Mouse (Mus musculus): ENCODE data around the gene Ift80. TPM values are rescaled to one million over a fixed set of nuclear protein-coding genes. Genes with fewer than 3 reads are reported as not detected.
A peak's percentile ranks its signal among the peaks of the same experiment; 100 is the strongest.
"Not testable (repeated sequence)": the region's sequence is repeated elsewhere in the genome, so short reads cannot be mapped to it uniquely, and the experiment has no call there.

The Ift80 gene
- polyA plus RNA-seq, 1 experiment from 2014 or later: 15.9 TPM

DNA sequence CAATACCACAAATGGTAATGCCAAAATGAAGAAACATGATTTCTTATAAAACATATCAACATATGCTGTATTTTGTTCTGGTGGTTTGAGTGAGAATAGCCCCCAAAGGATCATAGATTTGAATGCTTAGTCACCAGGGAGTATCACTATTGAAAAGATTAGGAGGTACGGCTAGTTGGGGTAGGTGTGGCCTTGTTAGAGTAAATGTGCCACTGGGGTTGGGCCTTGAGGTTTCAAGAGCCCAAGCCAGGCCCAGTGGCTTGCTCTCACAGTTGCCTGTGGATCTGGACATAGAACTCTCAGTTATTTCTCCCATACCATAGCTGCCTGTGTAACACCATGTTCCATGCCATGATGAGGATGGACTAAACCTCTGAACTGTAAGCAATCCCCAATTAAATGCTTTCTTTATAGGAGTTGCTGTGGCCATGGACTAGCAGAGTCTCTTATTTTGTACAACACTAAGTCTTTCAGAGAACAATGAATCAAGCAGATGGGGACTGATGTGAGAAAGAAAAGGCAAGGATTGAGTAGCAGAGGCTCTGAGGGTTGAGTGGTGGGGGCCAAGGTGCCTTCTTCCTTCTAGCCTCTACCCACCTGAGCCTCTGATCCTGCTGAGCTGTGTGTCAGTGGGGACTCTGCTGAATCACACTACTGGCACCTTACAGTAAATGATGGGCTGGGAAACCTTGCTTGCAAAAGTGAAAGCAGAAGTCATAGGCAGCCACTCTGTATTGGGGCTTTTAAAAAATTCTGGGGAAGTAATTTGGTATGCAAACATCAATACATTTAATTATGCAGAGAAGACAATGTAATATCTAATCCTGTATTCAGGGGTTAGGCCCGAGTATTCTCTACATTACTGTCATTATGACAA lies 99.2 kb downstream of the Ift80 start:
- no peak overlapping the region for H3K27ac ChIP-seq
- no peak for ATAC-seq (ENCODE audit: low FRiP score)
- H3K27me3 ChIP-seq: no peaks in the 10 kb centered on the region
- no peak overlapping the region for H3K4me2 ChIP-seq (replicated peaks)
- H3K9ac ChIP-seq: no peak overlapping the region
- no peak overlapping the region for H3K4me3 ChIP-seq
- H3K4me1 ChIP-seq: no peaks in the 10 kb centered on the region
- WGBS: 73% methylated on average over 2 of the region's 2 CpGs
- H3K36me3 ChIP-seq: no peaks in the 10 kb centered on the region
- H3K9me3 ChIP-seq (replicated peaks): no peaks in the 10 kb centered on the region

DNA sequence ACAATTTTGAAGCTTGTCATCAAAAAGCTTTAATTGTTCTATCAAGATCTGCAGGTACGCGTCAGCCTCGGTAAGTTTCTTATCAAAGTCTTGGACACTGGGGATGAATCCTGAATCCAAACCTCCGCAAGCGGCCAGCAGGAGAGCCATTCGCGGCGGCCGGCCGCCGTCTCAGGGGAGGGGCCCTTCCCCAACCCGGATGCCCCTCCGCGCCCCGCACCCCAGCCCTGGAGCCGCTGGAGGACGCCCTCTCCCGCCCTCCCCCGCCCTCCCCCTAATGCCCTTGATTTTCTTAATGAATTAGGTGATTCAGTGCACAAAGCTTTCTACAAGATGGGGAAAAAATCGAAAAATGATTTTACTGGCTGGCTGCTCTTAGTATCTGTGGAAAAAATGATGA lies 101.7 kb downstream of the Ift80 start:
- not testable (repeated sequence) for H3K4me1 ChIP-seq; H3K4me3 ChIP-seq; H3K36me3 ChIP-seq; H3K27ac ChIP-seq; H3K4me2 ChIP-seq (replicated peaks); ATAC-seq (ENCODE audit: low FRiP score); H3K9ac ChIP-seq; H3K27me3 ChIP-seq; H3K9me3 ChIP-seq (replicated peaks)
- 90% methylated on average over 20 of the region's 20 CpGs for WGBS

DNA sequence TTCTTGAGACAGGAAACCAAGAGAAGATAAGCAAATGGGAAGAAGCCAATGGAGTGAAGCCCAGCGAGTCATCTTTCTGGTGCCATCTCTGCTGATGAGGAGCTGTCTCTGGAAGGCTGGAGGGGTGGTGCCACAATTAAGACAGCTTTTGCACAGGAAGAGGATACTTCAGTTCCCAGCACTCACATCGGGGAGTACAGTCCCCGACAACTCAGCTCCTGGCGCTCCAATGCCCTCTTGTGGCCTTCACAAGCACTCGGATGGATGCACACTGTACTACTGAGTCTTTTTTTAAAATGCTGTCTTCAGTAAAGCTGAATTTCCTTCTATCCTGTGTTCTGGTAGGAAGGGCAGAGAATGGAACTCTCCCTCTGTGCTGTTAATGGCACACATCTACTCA lies 107.2 kb downstream of the Ift80 start:
- WGBS: 90% methylated on average over 5 of the region's 5 CpGs
- no peak overlapping the region for H3K4me3 ChIP-seq
- no peaks in the 10 kb centered on the region for H3K4me1 ChIP-seq
- H3K9me3 ChIP-seq (replicated peaks): no peaks in the 10 kb centered on the region
- H3K4me2 ChIP-seq (replicated peaks): no peak overlapping the region
- H3K27ac ChIP-seq: no peak overlapping the region
- ATAC-seq (ENCODE audit: low FRiP score): no peak
- 0 out of 2 replicates have a peak, but pooled peaks cover 3% of the 10 kb centered on the region for H3K36me3 ChIP-seq
- no peak overlapping the region for H3K9ac ChIP-seq
- H3K27me3 ChIP-seq: no peaks in the 10 kb centered on the region

DNA sequence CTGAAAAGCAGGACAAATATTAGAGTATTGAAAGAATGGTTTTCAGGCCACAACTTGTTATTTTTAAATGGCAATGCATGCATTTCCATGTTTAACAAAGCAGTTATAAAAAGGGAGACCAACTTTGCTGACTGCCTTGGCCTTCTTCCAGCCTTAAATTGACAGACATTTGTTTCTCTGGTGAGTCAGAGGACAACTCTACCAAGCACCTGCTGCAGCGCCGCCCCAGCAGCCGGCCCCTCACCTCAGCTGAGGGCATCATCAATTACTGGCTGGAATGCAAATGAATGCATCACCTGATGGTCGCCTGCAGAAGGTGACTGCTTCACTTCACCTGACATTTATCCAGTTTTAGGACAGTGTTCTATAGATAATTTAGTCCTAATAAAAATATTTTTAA lies 108.9 kb downstream of the Ift80 start:
- Histone ChIP-seq H3K9ac (no peak overlapping the region), H3K4me3 (no peak overlapping the region), H3K27ac (no peak overlapping the region), H3K36me3 (0 out of 2 replicates have a peak, but pooled peaks cover 3% of the 10 kb centered on the region), H3K27me3 (no peaks in the 10 kb centered on the region), H3K4me1 (no peaks in the 10 kb centered on the region), H3K4me2 (replicated peaks) (no peak overlapping the region), H3K9me3 (replicated peaks) (no peaks in the 10 kb centered on the region)
- WGBS: 77% methylated on average over 4 of the region's 4 CpGs
- no peak for ATAC-seq (ENCODE audit: low FRiP score)

DNA sequence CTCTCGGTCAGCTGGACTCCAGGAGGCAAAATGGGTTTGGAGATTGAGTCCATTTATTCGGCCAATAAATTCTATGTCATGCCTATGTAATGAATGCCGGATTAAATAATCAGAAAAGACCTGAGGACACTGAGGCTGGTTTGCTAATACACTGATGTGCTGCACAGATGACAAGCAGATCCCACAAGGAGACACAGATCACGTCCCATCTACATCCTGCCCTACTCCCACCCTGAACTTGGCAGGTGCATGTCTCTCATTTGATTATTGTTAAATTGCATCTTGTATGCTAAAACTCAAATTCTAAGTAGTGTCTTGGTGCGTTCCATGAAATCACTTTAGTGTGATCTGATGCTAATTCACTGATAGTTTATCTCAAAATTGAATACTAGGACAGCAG lies 117.5 kb downstream of the Ift80 start:
- peak; percentile 68 for ATAC-seq (ENCODE audit: low FRiP score)
- WGBS: 84% methylated on average over 5 of the region's 5 CpGs
- Histone ChIP-seq H3K4me2 (replicated peaks) (no peak overlapping the region), H3K4me3 (no peak overlapping the region), H3K4me1 (no peaks in the 10 kb centered on the region), H3K27me3 (no peaks in the 10 kb centered on the region), H3K9ac (no peak overlapping the region), H3K27ac (no peak overlapping the region), H3K36me3 (no peaks in the 10 kb centered on the region), H3K9me3 (replicated peaks) (no peaks in the 10 kb centered on the region)

DNA sequence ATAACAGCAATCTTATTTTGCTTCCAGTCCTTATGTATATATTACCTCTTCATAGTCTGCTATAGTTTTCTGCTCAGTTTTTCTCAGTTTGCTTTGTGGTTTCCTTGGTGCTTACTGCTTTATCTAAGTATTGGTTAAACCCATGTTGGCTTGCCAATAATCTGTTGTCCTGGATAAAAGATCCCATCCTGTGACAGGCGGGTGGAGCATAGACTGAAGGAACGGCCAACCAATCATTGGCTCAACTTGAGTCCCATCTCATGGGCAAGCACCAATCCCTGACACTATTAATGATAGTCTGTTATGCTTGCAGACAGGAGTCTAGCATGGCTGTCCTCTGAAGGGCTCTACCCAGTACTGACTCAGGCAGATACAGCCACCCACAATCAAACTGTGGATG lies 130.3 kb downstream of the Ift80 start:
- H3K36me3 ChIP-seq: no peaks in the 10 kb centered on the region
- WGBS: 90% methylated on average over 2 of the region's 2 CpGs
- no peak for ATAC-seq (ENCODE audit: low FRiP score)
- H3K9ac ChIP-seq: no peak overlapping the region
- H3K27ac ChIP-seq: no peak overlapping the region
- H3K9me3 ChIP-seq (replicated peaks): no peaks in the 10 kb centered on the region
- H3K27me3 ChIP-seq: peaks cover 14% of the 10 kb centered on the region
- H3K4me3 ChIP-seq: no peak overlapping the region
- H3K4me2 ChIP-seq (replicated peaks): no peak overlapping the region
- H3K4me1 ChIP-seq: peaks cover 8% of the 10 kb centered on the region

DNA sequence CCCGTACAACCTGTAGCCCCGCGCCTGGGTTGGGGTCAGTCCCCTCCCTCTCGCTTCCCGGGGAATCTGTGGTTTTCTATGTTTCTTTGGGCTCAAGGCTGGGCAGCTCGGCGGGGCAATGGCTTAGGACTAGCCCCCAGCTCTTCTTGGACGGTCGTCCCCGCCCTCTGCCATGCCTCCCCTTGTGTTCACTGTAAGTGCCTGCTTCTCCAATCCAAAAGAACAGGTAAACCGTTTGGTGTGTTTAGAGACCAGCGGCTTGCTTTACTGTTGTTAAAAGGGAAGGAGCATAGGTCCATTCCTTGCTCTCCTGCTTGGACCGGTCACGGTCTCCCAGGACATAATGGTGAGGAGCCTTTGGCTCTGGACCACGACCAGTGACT lies 133.8 kb downstream of the Ift80 start:
- H3K27me3 ChIP-seq: peaks cover 25% of the 10 kb centered on the region
- H3K4me3 ChIP-seq: peak overlapping the region; percentile 78
- peak; percentile 1; the same call in 1 of the 2 replicates for ATAC-seq (ENCODE audit: low FRiP score)
- H3K4me1 ChIP-seq: peaks cover 12% of the 10 kb centered on the region
- H3K36me3 ChIP-seq: no peaks in the 10 kb centered on the region
- no peak overlapping the region for H3K27ac ChIP-seq
- H3K9me3 ChIP-seq (replicated peaks): no peaks in the 10 kb centered on the region
- peak overlapping the region; percentile 99 for H3K4me2 ChIP-seq (replicated peaks)
- peak overlapping the region; percentile 73; the same call in 1 of the 2 replicates for H3K9ac ChIP-seq
- 4% methylated on average over 15 of the region's 15 CpGs for WGBS

DNA sequence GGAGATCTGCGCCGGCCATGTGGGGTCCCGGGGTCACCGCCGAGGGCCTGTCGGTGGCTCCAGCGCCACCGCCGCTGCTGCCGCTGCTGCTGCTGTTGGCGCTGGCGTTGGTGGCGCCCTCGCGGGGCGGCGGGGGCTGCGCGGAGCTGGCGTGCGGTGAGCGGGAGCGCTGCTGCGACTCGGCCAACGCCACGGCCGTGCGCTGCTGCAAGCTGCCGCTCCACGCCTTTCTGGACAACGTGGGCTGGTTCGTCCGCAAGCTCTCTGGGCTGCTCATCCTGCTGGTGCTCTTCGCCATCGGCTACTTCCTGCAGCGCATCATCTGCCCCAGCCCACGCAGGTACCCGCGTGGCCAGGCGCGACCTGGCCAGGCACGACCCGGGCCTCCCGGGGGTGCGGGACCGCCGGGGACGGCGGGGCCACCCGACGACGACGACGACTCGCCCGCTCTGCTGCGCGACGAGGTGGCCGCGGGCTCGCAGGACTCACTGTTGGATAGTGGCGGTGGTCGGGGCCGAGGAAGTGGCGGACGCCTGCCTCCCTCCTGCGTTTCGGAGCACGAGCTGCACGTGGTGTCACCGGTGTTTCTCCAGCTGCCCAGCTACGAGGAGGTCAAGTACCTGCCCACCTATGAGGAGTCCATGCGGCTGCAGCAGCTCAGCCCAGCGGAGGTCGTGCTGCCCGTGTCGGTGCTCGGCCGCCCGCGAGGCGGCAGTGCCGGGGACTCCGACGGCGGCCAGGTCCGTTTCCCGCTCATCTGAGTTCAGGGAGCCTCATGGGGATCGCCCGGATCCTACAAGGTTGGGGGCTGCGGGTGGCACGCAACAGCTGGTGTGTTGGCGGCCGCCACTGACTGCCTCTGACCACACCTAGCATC lies 134.4 kb downstream of the Ift80 start:
- peak overlapping the region; percentile 78 for H3K4me3 ChIP-seq
- peak overlapping the region; percentile 73 for H3K9ac ChIP-seq
- WGBS: under 1% methylated on average over 84 of the region's 96 CpGs
- H3K9me3 ChIP-seq (replicated peaks): no peaks in the 10 kb centered on the region
- no peaks in the 10 kb centered on the region for H3K36me3 ChIP-seq
- H3K27ac ChIP-seq: peak overlapping the region; percentile 76
- peaks cover 25% of the 10 kb centered on the region for H3K27me3 ChIP-seq
- peak; percentile 84 for ATAC-seq (ENCODE audit: low FRiP score)
- peaks cover 12% of the 10 kb centered on the region for H3K4me1 ChIP-seq
- peak overlapping the region; percentile 99 for H3K4me2 ChIP-seq (replicated peaks)

DNA sequence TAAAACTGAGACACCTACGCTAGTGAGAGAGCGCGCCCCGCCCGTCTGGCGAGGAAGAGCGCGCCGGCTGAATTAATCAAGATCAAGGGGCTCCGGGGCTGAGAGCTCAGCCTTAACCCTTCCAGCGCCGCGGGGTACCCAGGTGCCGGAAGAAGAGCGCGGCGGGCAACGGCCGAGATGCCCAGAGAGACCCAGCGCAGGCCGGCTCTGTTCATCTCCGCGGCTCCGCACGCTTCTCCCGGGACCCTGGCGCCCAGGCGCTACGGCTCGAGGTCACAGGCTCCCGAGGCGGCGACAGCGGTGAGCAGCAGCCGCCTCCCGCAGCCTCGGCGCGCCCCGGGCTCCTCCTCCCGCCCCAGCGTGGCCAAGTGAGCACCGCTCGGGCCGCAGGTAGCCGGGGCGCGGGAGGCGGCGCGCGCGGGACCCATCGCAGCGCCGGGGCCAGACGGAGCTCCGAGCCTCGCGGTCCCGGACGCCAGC lies 135.1 kb downstream of the Ift80 start, which contains the start of gene 1110032F04Rik:
1110032F04Rik (plus strand) TSS at position 376 of the 480 bp plus-strand sequence.
- peaks cover 12% of the 10 kb centered on the region for H3K4me1 ChIP-seq
- H3K4me2 ChIP-seq (replicated peaks): peak within 1 kb of the TSS; percentile 99
- WGBS: 1% methylated on average over 37 of the region's 62 CpGs
- peak; percentile 86 for ATAC-seq (ENCODE audit: low FRiP score)
- H3K27ac ChIP-seq: peak within 1 kb of the TSS; percentile 76
- no peaks in the 10 kb centered on the region for H3K9me3 ChIP-seq (replicated peaks)
- no peaks in the 10 kb centered on the region for H3K36me3 ChIP-seq
- peaks cover 25% of the 10 kb centered on the region for H3K27me3 ChIP-seq
- H3K4me3 ChIP-seq: peak within 1 kb of the TSS; percentile 78
- peak within 1 kb of the TSS; percentile 73 for H3K9ac ChIP-seq

DNA sequence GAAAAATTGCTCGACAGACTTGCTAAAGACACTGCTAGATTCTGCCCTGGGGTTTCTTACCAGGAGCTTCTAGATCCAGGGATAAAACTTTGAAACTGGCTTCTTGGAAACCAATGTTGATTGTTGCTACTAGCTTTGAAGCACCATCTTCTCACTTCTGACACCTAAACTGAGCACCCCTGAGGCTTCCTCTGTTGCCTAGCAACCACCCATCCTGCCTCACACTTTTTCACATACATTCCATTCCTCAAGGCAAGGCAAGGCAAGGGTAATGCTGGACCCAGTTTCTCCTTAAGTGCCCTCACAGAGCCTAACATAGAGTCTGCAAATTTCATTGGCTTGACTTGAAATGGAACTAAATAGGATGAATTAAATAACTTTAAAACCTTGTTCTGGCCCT lies 152.0 kb downstream of the Ift80 start:
- Histone ChIP-seq H3K36me3 (no peaks in the 10 kb centered on the region), H3K4me1 (no peaks in the 10 kb centered on the region), H3K4me2 (replicated peaks) (no peak overlapping the region), H3K4me3 (no peak overlapping the region), H3K9me3 (replicated peaks) (no peaks in the 10 kb centered on the region), H3K27me3 (no peaks in the 10 kb centered on the region; the same call in 1 of the 2 replicates), H3K27ac (no peak overlapping the region), H3K9ac (no peak overlapping the region)
- ATAC-seq (ENCODE audit: low FRiP score): no peak
- WGBS: 86% methylated on average over 1 of the region's 1 CpGs

DNA sequence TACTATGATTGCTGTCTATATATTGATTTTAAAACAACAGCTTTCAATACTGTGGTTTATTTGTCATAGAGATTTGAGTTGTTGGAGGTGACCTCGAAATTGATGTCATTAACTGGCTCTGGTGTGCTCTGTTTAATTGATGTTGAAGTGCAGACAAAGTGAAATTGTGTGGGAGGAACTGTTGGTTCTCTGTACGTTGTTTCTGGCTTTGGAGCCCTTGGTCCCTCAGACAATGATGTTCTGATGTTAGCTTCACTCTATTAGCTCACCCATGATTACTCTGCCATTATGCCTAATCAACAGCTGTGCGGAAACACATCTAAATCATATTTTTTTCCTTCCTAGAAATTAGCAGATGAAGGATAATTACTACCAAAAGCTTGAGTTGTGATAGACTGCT lies 156.0 kb downstream of the Ift80 start:
- no peak overlapping the region for H3K27ac ChIP-seq
- H3K36me3 ChIP-seq: no peaks in the 10 kb centered on the region
- whole genome bisulfite sequencing: 72% methylated on average over 3 of the region's 3 CpGs
- no peak for ATAC-seq (ENCODE audit: low FRiP score)
- no peak overlapping the region for H3K9ac ChIP-seq
- H3K9me3 ChIP-seq (replicated peaks): no peaks in the 10 kb centered on the region
- H3K4me3 ChIP-seq: no peak overlapping the region
- no peaks in the 10 kb centered on the region for H3K4me1 ChIP-seq
- no peak overlapping the region for H3K4me2 ChIP-seq (replicated peaks)
- no peaks in the 10 kb centered on the region; the same call in 1 of the 2 replicates for H3K27me3 ChIP-seq

DNA sequence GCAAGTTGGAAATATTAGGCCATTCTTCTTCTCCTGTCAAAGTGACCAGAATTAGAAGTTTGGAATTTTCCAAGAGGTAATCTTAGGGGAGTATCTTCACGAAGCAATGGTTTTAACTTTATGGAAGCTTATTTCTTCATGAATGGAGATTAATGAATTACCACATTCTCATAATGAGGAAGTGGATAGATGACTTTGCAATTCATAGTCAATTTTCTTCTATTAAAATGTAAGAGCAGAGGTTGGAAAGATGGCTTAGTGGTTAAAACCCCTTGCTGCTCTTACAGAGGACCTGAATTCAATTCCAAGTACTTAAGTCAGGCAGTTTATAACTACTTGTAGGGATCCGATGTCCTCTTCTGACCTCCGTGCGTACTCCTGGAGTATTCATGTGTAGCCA lies 160.3 kb downstream of the Ift80 start:
- Histone ChIP-seq H3K27ac (no peak overlapping the region), H3K9ac (no peak overlapping the region), H3K4me3 (no peak overlapping the region), H3K4me1 (no peaks in the 10 kb centered on the region), H3K9me3 (replicated peaks) (no peaks in the 10 kb centered on the region), H3K27me3 (no peaks in the 10 kb centered on the region), H3K4me2 (replicated peaks) (no peak overlapping the region), H3K36me3 (no peaks in the 10 kb centered on the region)
- ATAC-seq (ENCODE audit: low FRiP score): no peak
- 93% methylated on average over 4 of the region's 4 CpGs for WGBS
